Mouse (Mus musculus) midbrain, embryonic 11.5 days (tissue): ENCODE measurements at regions not wholly inside any gene's neighbourhood (a gene's known extent, or its start where the extent isn't known, plus 50 kb on each side); places are given as distances from the start of the nearest gene placed in this dataset.

ENCODE experiments used
- ATAC-seq: fragments of 200-750 bp; cut with Nextera tagmentation; 2 replicates; pipeline ENCODE4 v1.8.0; 2017; ENCODE audit warnings: moderate TSS enrichment, moderate library complexity; ENCODE audit not compliant: low FRiP score
- DNase-seq: peaks from one replicate; pipeline ENCODE4 v3.0.0; 2015; ENCODE audit warnings: low spot score; ENCODE audit errors: missing footprints
- H3K27ac ChIP-seq: fragments of 300-500 bp; sonication (generic); 2 replicates; pipeline ENCODE4 v1.5.1; 2014; ENCODE audit warnings: low read depth, low read length
- H3K27me3 ChIP-seq: fragments of 300-500 bp; sonication (generic); 2 replicates; pipeline ENCODE4 v1.6.1; 2014; ENCODE audit warnings: mild to moderate bottlenecking, low read length, moderate library complexity, mixed read lengths; ENCODE audit not compliant: control insufficient read depth, insufficient read depth
- H3K36me3 ChIP-seq: fragments of 300-500 bp; sonication (generic); 2 replicates; pipeline ENCODE4 v1.6.1; 2014; ENCODE audit warnings: mild to moderate bottlenecking, low read length, moderate library complexity, mixed read lengths; ENCODE audit not compliant: control insufficient read depth, insufficient read depth
- H3K4me1 ChIP-seq: fragments of 300-500 bp; sonication (generic); 2 replicates; pipeline ENCODE4 v1.6.1; 2014; ENCODE audit warnings: low read length; ENCODE audit not compliant: control insufficient read depth, insufficient read depth
- H3K4me2 ChIP-seq: fragments of 300-500 bp; sonication (generic); 2 replicates; pipeline ENCODE4 v1.6.1; 2014; ENCODE audit warnings: mild to moderate bottlenecking, moderate library complexity
- H3K4me3 ChIP-seq: fragments of 300-500 bp; sonication (generic); 2 replicates; pipeline ENCODE4 v1.5.1; 2014; ENCODE audit warnings: low read depth, low read length
- H3K9ac ChIP-seq: fragments of 300-500 bp; sonication (generic); 2 replicates; pipeline ENCODE4 v1.6.1; 2014; ENCODE audit warnings: low read length
- H3K9me3 ChIP-seq: fragments of 300-500 bp; sonication (generic); 2 replicates; pipeline ENCODE4 v1.6.1; 2016; ENCODE audit warnings: low read length; ENCODE audit not compliant: control insufficient read depth
- WGBS: fragments of 180-500 bp; shearing (Covaris S2); extraction: QIAGEN DNeasy Blood & Tissue Kit; methylation state at CpG from one replicate; pipeline ENCODE4 v1.1.7; 2014; 5-methylcytosine and 5-hydroxymethylcytosine counted together

- Histone ChIP-seq H3K27ac (no peak overlapping the region), H3K4me2 (no peak overlapping the region), H3K9me3 (no peaks in the 10 kb centered on the region), H3K4me3 (no peak overlapping the region), H3K4me1 (no peaks in the 10 kb centered on the region), H3K9ac (no peak overlapping the region), H3K27me3 (no peaks in the 10 kb centered on the region), H3K36me3 (no peaks in the 10 kb centered on the region)
- ATAC-seq: no peak
- 94% methylated on average over 4 of the region's 4 CpGs for WGBS
- DNase-seq: no peak
Measured at GRCm38 (mm10) chr9:14200852-14201251, 74.0 kb upstream of the Sesn3 start.

GRCm38 (mm10) chr9:14202551-14203306 is 72.1 kb upstream of the Sesn3 start:
- H3K4me3 ChIP-seq: no peak overlapping the region
- H3K4me1 ChIP-seq: no peaks in the 10 kb centered on the region
- H3K4me2 ChIP-seq: no peak overlapping the region
- H3K9me3 ChIP-seq: no peaks in the 10 kb centered on the region
- no peak overlapping the region for H3K27ac ChIP-seq
- WGBS: 91% methylated on average over 10 of the region's 10 CpGs
- H3K36me3 ChIP-seq: no peaks in the 10 kb centered on the region
- DNase-seq (no peak), ATAC-seq (no peak)
- H3K27me3 ChIP-seq: no peaks in the 10 kb centered on the region
- no peak overlapping the region for H3K9ac ChIP-seq

- Histone ChIP-seq H3K4me2 (no peak overlapping the region), H3K27ac (no peak overlapping the region), H3K9me3 (no peaks in the 10 kb centered on the region), H3K36me3 (no peaks in the 10 kb centered on the region), H3K9ac (no peak overlapping the region), H3K4me1 (no peaks in the 10 kb centered on the region), H3K4me3 (no peak overlapping the region), H3K27me3 (no peaks in the 10 kb centered on the region)
- 85% methylated on average over 2 of the region's 2 CpGs for WGBS
- DNase-seq: no peak
- ATAC-seq: no peak
Measured at GRCm38 (mm10) chr9:14203307-14203695, 71.6 kb upstream of the Sesn3 start.

- Histone ChIP-seq H3K27ac (no peak overlapping the region), H3K9me3 (no peaks in the 10 kb centered on the region), H3K9ac (no peak overlapping the region), H3K36me3 (no peaks in the 10 kb centered on the region), H3K4me2 (no peak overlapping the region), H3K27me3 (no peaks in the 10 kb centered on the region), H3K4me1 (no peaks in the 10 kb centered on the region), H3K4me3 (no peak overlapping the region)
- ATAC-seq (no peak), DNase-seq (no peak)
- 90% methylated on average over 11 of the region's 11 CpGs for WGBS
Measured at GRCm38 (mm10) chr9:14203768-14204416, 71.0 kb upstream of the Sesn3 start.

GRCm38 (mm10) chr9:14204817-14205216 is 70.0 kb upstream of the Sesn3 start:
- DNase-seq (no peak), ATAC-seq (no peak)
- H3K9ac ChIP-seq: no peak overlapping the region
- no peak overlapping the region for H3K4me2 ChIP-seq
- 97% methylated on average over 1 of the region's 1 CpGs for WGBS
- no peak overlapping the region for H3K27ac ChIP-seq
- H3K4me1 ChIP-seq: no peaks in the 10 kb centered on the region
- no peaks in the 10 kb centered on the region for H3K9me3 ChIP-seq
- no peaks in the 10 kb centered on the region for H3K36me3 ChIP-seq
- H3K27me3 ChIP-seq: no peaks in the 10 kb centered on the region
- no peak overlapping the region for H3K4me3 ChIP-seq

GRCm38 (mm10) chr9:14206838-14207560 is 67.9 kb upstream of the Sesn3 start:
- Histone ChIP-seq H3K9ac (no peak overlapping the region), H3K27me3 (no peaks in the 10 kb centered on the region), H3K4me2 (no peak overlapping the region), H3K27ac (no peak overlapping the region), H3K9me3 (no peaks in the 10 kb centered on the region), H3K4me1 (no peaks in the 10 kb centered on the region), H3K36me3 (no peaks in the 10 kb centered on the region), H3K4me3 (no peak overlapping the region)
- DNase-seq (no peak), ATAC-seq (no peak)
- WGBS: 89% methylated on average over 16 of the region's 16 CpGs

- Histone ChIP-seq H3K36me3 (no peaks in the 10 kb centered on the region), H3K9ac (no peak overlapping the region), H3K4me2 (no peak overlapping the region), H3K4me3 (no peak overlapping the region), H3K9me3 (no peaks in the 10 kb centered on the region), H3K4me1 (no peaks in the 10 kb centered on the region), H3K27me3 (no peaks in the 10 kb centered on the region), H3K27ac (no peak overlapping the region)
- ATAC-seq: no peak
- no peak for DNase-seq
- 84% methylated on average over 3 of the region's 3 CpGs for WGBS
Measured at GRCm38 (mm10) chr9:14207561-14207936, 67.3 kb upstream of the Sesn3 start.

GRCm38 (mm10) chr9:14213283-14213682 is 61.6 kb upstream of the Sesn3 start:
- 86% methylated on average over 2 of the region's 2 CpGs for WGBS
- DNase-seq (no peak), ATAC-seq (no peak)
- no peaks in the 10 kb centered on the region for H3K4me1 ChIP-seq
- H3K36me3 ChIP-seq: no peaks in the 10 kb centered on the region
- no peak overlapping the region for H3K4me3 ChIP-seq
- H3K9ac ChIP-seq: no peak overlapping the region
- no peaks in the 10 kb centered on the region for H3K27me3 ChIP-seq
- H3K9me3 ChIP-seq: no peaks in the 10 kb centered on the region
- no peak overlapping the region for H3K4me2 ChIP-seq
- no peak overlapping the region for H3K27ac ChIP-seq

GRCm38 (mm10) chr9:14215171-14215782 is 59.6 kb upstream of the Sesn3 start:
- no peak for ATAC-seq
- no peak for DNase-seq
- H3K4me1 ChIP-seq: no peaks in the 10 kb centered on the region
- H3K4me3 ChIP-seq: no peak overlapping the region
- H3K27me3 ChIP-seq: no peaks in the 10 kb centered on the region
- no peaks in the 10 kb centered on the region for H3K36me3 ChIP-seq
- H3K9me3 ChIP-seq: no peaks in the 10 kb centered on the region
- 54% methylated on average over 5 of the region's 5 CpGs for WGBS
- no peak overlapping the region for H3K9ac ChIP-seq
- H3K27ac ChIP-seq: no peak overlapping the region
- H3K4me2 ChIP-seq: no peak overlapping the region
